Mouse (Mus musculus) heart, embryonic 15.5 days (tissue): Measurements from ENCODE around the gene Sohlh1. TPM values are rescaled to one million over a fixed set of nuclear protein-coding genes. Genes with fewer than 3 reads are reported as not detected.
A peak's percentile ranks its signal among the peaks of the same experiment; 100 is the strongest.
"Not testable (repeated sequence)": the region's sequence is repeated elsewhere in the genome, so short reads cannot be mapped to it uniquely, and the experiment has no call there.

ENCODE experiments used
- ATAC-seq: fragments of 200-750 bp; cut with Nextera tagmentation; replicated peaks from 2 replicates; pipeline ENCODE4 v1.8.0; 2017; ENCODE audit warnings: low read depth, moderate TSS enrichment; ENCODE audit not compliant: insufficient number of reproducible peaks, insufficient read depth, low FRiP score
- H3K27ac ChIP-seq: fragments of 300-500 bp; sonication (generic); 2 replicates; pipeline ENCODE4 v1.5.1; 2015; ENCODE audit warnings: mild to moderate bottlenecking, inconsistent platforms
- H3K27me3 ChIP-seq: fragments of 300-500 bp; sonication (generic); 2 replicates; pipeline ENCODE4 v1.6.1; 2015; ENCODE audit warnings: inconsistent platforms
- H3K36me3 ChIP-seq: fragments of 300-500 bp; sonication (generic); 2 replicates; pipeline ENCODE4 v1.6.1; 2015; ENCODE audit warnings: mild to moderate bottlenecking, inconsistent platforms
- H3K4me1 ChIP-seq: fragments of 300-500 bp; sonication (generic); replicated peaks from 2 replicates; pipeline ENCODE4 v1.6.1; 2015; ENCODE audit warnings: inconsistent platforms
- H3K4me2 ChIP-seq: fragments of 300-500 bp; sonication (generic); 2 replicates; pipeline ENCODE4 v1.6.1; 2015; ENCODE audit warnings: inconsistent platforms, mild to moderate bottlenecking, moderate library complexity
- H3K4me3 ChIP-seq: fragments of 300-500 bp; sonication (generic); 2 replicates; pipeline ENCODE4 v1.5.1; 2015; ENCODE audit warnings: mild to moderate bottlenecking, inconsistent platforms
- H3K9ac ChIP-seq: fragments of 300-500 bp; sonication (generic); 2 replicates; pipeline ENCODE4 v1.6.1; 2015; ENCODE audit warnings: mild to moderate bottlenecking, inconsistent platforms
- H3K9me3 ChIP-seq: fragments of 300-500 bp; sonication (generic); replicated peaks from 2 replicates; pipeline ENCODE4 v1.6.1; 2016; ENCODE audit warnings: inconsistent platforms
- WGBS: fragments of 180-500 bp; shearing (Covaris S2); methylation state at CpG from one replicate; pipeline ENCODE4 v1.1.7; 2015; ENCODE audit warnings: mixed read lengths; 5-methylcytosine and 5-hydroxymethylcytosine counted together
- polyA plus RNA-seq: library from polyadenylated mRNA; unstranded; fragments of >200 nt; fragmentation: Nextera tagmentation; extraction: Ambion mirVana; gene quantifications from 2 replicates; pipeline ENCODE4 v1.2.1, GENCODE M21; 2015

The Sohlh1 gene
- polyA plus RNA-seq, 1 experiment from 2014 or later: not detected

- Histone ChIP-seq H3K9me3 (no peaks in the 10 kb centered on the region), H3K27ac (no peak overlapping the region), H3K9ac (no peak overlapping the region), H3K27me3 (no peaks in the 10 kb centered on the region), H3K4me2 (no peak overlapping the region), H3K4me1 (no peaks in the 10 kb centered on the region), H3K4me3 (no peak overlapping the region), H3K36me3 (no peaks in the 10 kb centered on the region)
- no peak for ATAC-seq
- 59% methylated on average over 4 of the region's 4 CpGs for WGBS
Measured at GRCm38 (mm10) chr2:25842161-25842560, 4.9 kb downstream of the Sohlh1 start.

- ATAC-seq: no peak
- WGBS: 49% methylated on average over 5 of the region's 5 CpGs
- no peaks in the 10 kb centered on the region for H3K36me3 ChIP-seq
- no peaks in the 10 kb centered on the region for H3K9me3 ChIP-seq
- H3K4me3 ChIP-seq: no peak overlapping the region
- H3K4me1 ChIP-seq: no peaks in the 10 kb centered on the region
- H3K4me2 ChIP-seq: no peak overlapping the region
- no peak overlapping the region for H3K27ac ChIP-seq
- H3K27me3 ChIP-seq: peaks cover 10% of the 10 kb centered on the region; the same call in 1 of the 2 replicates
- H3K9ac ChIP-seq: no peak overlapping the region
Measured at GRCm38 (mm10) chr2:25836291-25836690, 10.8 kb downstream of the Sohlh1 start.

- no peaks in the 10 kb centered on the region for H3K4me1 ChIP-seq
- ATAC-seq: no peak
- H3K4me2 ChIP-seq: no peak overlapping the region
- no peak overlapping the region for H3K27ac ChIP-seq
- WGBS: 80% methylated on average over 3 of the region's 3 CpGs
- H3K4me3 ChIP-seq: no peak overlapping the region
- H3K9ac ChIP-seq: no peak overlapping the region
- H3K9me3 ChIP-seq: no peaks in the 10 kb centered on the region
- H3K36me3 ChIP-seq: no peaks in the 10 kb centered on the region
- peaks cover 7% of the 10 kb centered on the region; the same call in 1 of the 2 replicates for H3K27me3 ChIP-seq
Measured at GRCm38 (mm10) chr2:25830786-25831185, 16.3 kb downstream of the Sohlh1 start.

- H3K27me3 ChIP-seq: no peaks in the 10 kb centered on the region; the same call in 1 of the 2 replicates
- no peak overlapping the region for H3K4me2 ChIP-seq
- H3K36me3 ChIP-seq: no peaks in the 10 kb centered on the region
- no peak for ATAC-seq
- H3K27ac ChIP-seq: no peak overlapping the region
- no peak overlapping the region for H3K9ac ChIP-seq
- H3K4me3 ChIP-seq: no peak overlapping the region
- no peaks in the 10 kb centered on the region for H3K9me3 ChIP-seq
- H3K4me1 ChIP-seq: no peaks in the 10 kb centered on the region
- WGBS: 69% methylated on average over 8 of the region's 8 CpGs
Measured at GRCm38 (mm10) chr2:25828344-25828947, 18.6 kb downstream of the Sohlh1 start.

GRCm38 (mm10) chr2:25824751-25825150, 22.3 kb downstream of the Sohlh1 start:
- H3K9ac ChIP-seq: no peak overlapping the region
- no peaks in the 10 kb centered on the region for H3K9me3 ChIP-seq
- no peak for ATAC-seq
- H3K4me2 ChIP-seq: no peak overlapping the region
- H3K27ac ChIP-seq: no peak overlapping the region
- H3K36me3 ChIP-seq: no peaks in the 10 kb centered on the region
- H3K4me1 ChIP-seq: no peaks in the 10 kb centered on the region
- H3K4me3 ChIP-seq: no peak overlapping the region
- WGBS: 76% methylated on average over 3 of the region's 3 CpGs
- no peaks in the 10 kb centered on the region for H3K27me3 ChIP-seq

- no peaks in the 10 kb centered on the region for H3K4me1 ChIP-seq
- WGBS: 73% methylated on average over 1 of the region's 1 CpGs
- no peak within 1 kb of the TSS for H3K4me3 ChIP-seq
- no peak within 1 kb of the TSS for H3K4me2 ChIP-seq
- no peaks in the 10 kb centered on the region for H3K36me3 ChIP-seq
- no peak within 1 kb of the TSS for H3K27ac ChIP-seq
- H3K9ac ChIP-seq: no peak within 1 kb of the TSS
- no peaks in the 10 kb centered on the region for H3K9me3 ChIP-seq
- no peak for ATAC-seq
- H3K27me3 ChIP-seq: no peaks in the 10 kb centered on the region
Measured at GRCm38 (mm10) chr2:25822806-25823205, 24.2 kb downstream of the Sohlh1 start, which contains the start of gene Lcn9. TSS of gene Lcn9 (plus strand) at chr2:25823153.

GRCm38 (mm10) chr2:25815748-25816147, 31.3 kb downstream of the Sohlh1 start, which contains the start of gene Glt6d1:
TSS of gene Glt6d1 (minus strand) at chr2:25815848.
- H3K27ac ChIP-seq: not testable (repeated sequence)
- WGBS: 78% methylated on average over 1 of the region's 1 CpGs

GRCm38 (mm10) chr2:25813364-25813763, 33.7 kb downstream of the Sohlh1 start:
- no peak overlapping the region for H3K4me3 ChIP-seq
- no peak for ATAC-seq
- H3K27ac ChIP-seq: no peak overlapping the region
- H3K36me3 ChIP-seq: no peaks in the 10 kb centered on the region
- H3K9ac ChIP-seq: no peak overlapping the region
- H3K4me2 ChIP-seq: no peak overlapping the region
- 73% methylated on average over 5 of the region's 5 CpGs for WGBS
- no peaks in the 10 kb centered on the region for H3K27me3 ChIP-seq
- H3K4me1 ChIP-seq: no peaks in the 10 kb centered on the region
- H3K9me3 ChIP-seq: no peaks in the 10 kb centered on the region

More at GRCm38 (mm10) chr2:25815748-25816147, 31.3 kb downstream of the Sohlh1 start, which contains the start of gene Glt6d1:
- ATAC-seq, H3K4me2 ChIP-seq, H3K27me3 ChIP-seq, H3K9me3 ChIP-seq, H3K4me1 ChIP-seq, H3K4me3 ChIP-seq, H3K36me3 ChIP-seq, H3K9ac ChIP-seq: not testable (repeated sequence)

- Histone ChIP-seq H3K4me3 (no peak overlapping the region), H3K4me1 (no peaks in the 10 kb centered on the region), H3K27ac (no peak overlapping the region), H3K9me3 (no peaks in the 10 kb centered on the region), H3K27me3 (no peaks in the 10 kb centered on the region), H3K4me2 (no peak overlapping the region), H3K9ac (no peak overlapping the region), H3K36me3 (no peaks in the 10 kb centered on the region)
- WGBS: 64% methylated on average over 2 of the region's 2 CpGs
- no peak for ATAC-seq
Measured at GRCm38 (mm10) chr2:25811711-25812110, 35.3 kb downstream of the Sohlh1 start.

GRCm38 (mm10) chr2:25798065-25798464, 49.0 kb downstream of the Sohlh1 start:
- no peaks in the 10 kb centered on the region for H3K4me1 ChIP-seq

GRCm38 (mm10) chr2:25797635-25798034, 49.4 kb downstream of the Sohlh1 start:
- no peaks in the 10 kb centered on the region for H3K9me3 ChIP-seq
- no peak overlapping the region for H3K27ac ChIP-seq
- WGBS: 15% methylated on average over 2 of the region's 2 CpGs
- no peak overlapping the region for H3K4me2 ChIP-seq
- no peaks in the 10 kb centered on the region for H3K4me1 ChIP-seq
- no peak for ATAC-seq
- no peak overlapping the region for H3K4me3 ChIP-seq
- no peak overlapping the region for H3K9ac ChIP-seq
- H3K36me3 ChIP-seq: no peaks in the 10 kb centered on the region
- no peaks in the 10 kb centered on the region for H3K27me3 ChIP-seq

More at GRCm38 (mm10) chr2:25798065-25798464, 49.0 kb downstream of the Sohlh1 start:
- no peaks in the 10 kb centered on the region for H3K27me3 ChIP-seq
- no peaks in the 10 kb centered on the region for H3K9me3 ChIP-seq
- no peaks in the 10 kb centered on the region for H3K36me3 ChIP-seq
- WGBS: 40% methylated on average over 5 of the region's 5 CpGs
- 0 out of 2 replicates have a peak, but pooled peaks have one; percentile 43 for ATAC-seq
- no peak overlapping the region for H3K27ac ChIP-seq
- no peak overlapping the region for H3K4me3 ChIP-seq
- H3K9ac ChIP-seq: no peak overlapping the region
- no peak overlapping the region for H3K4me2 ChIP-seq
